Mouse (Mus musculus) embryonic facial prominence, embryonic 15.5 days (tissue): Measurements from ENCODE around the gene Megf6. TPM values are rescaled to one million over a fixed set of nuclear protein-coding genes. Genes with fewer than 3 reads are reported as not detected.
A peak's percentile ranks its signal among the peaks of the same experiment; 100 is the strongest.

ENCODE experiments used
- ATAC-seq: fragments of 200-750 bp; cut with Nextera tagmentation; 2 replicates; pipeline ENCODE4 v1.8.0; 2017; ENCODE audit warnings: low read depth, moderate TSS enrichment; ENCODE audit not compliant: insufficient number of reproducible peaks, low FRiP score, low TSS enrichment
- H3K27ac ChIP-seq: fragments of 300-500 bp; sonication (generic); replicated peaks from 2 replicates; pipeline ENCODE4 v1.5.1; 2015; ENCODE audit warnings: mild to moderate bottlenecking, inconsistent platforms
- H3K27me3 ChIP-seq: fragments of 300-500 bp; sonication (generic); 2 replicates; pipeline ENCODE4 v1.6.1; 2015; ENCODE audit warnings: inconsistent platforms
- H3K36me3 ChIP-seq: fragments of 300-500 bp; sonication (generic); 2 replicates; pipeline ENCODE4 v1.6.1; 2015; ENCODE audit warnings: mild to moderate bottlenecking, inconsistent platforms
- H3K4me1 ChIP-seq: fragments of 300-500 bp; sonication (generic); 2 replicates; pipeline ENCODE4 v1.6.1; 2015; ENCODE audit warnings: inconsistent platforms
- H3K4me2 ChIP-seq: fragments of 300-500 bp; sonication (generic); replicated peaks from 2 replicates; pipeline ENCODE4 v1.6.1; 2015; ENCODE audit warnings: mild to moderate bottlenecking, inconsistent platforms
- H3K4me3 ChIP-seq: fragments of 300-500 bp; sonication (generic); replicated peaks from 2 replicates; pipeline ENCODE4 v1.5.1; 2015; ENCODE audit warnings: mild to moderate bottlenecking, inconsistent platforms
- H3K9ac ChIP-seq: fragments of 300-500 bp; sonication (generic); 2 replicates; pipeline ENCODE4 v1.6.1; 2015; ENCODE audit warnings: inconsistent platforms
- H3K9me3 ChIP-seq: fragments of 300-500 bp; sonication (generic); replicated peaks from 2 replicates; pipeline ENCODE4 v1.6.1; 2016; ENCODE audit warnings: inconsistent platforms
- WGBS: fragments of 180-500 bp; shearing (Covaris S2); methylation state at CpG from one replicate; pipeline ENCODE4 v1.1.7; 2015; 5-methylcytosine and 5-hydroxymethylcytosine counted together
- polyA plus RNA-seq: library from polyadenylated mRNA; unstranded; fragments of >200 nt; fragmentation: Nextera tagmentation; extraction: Ambion mirVana; gene quantifications from 2 replicates; pipeline ENCODE4 v1.2.1, GENCODE M21; 2015

The Megf6 gene
- polyA plus RNA-seq, 1 experiment from 2014 or later: 146 TPM

GRCm38 (mm10) chr4:154140213-154141008 lies 30.1 kb upstream of the Megf6 start:
- H3K9ac ChIP-seq: peak overlapping the region; percentile 18; the same call in 1 of the 2 replicates
- no peak for ATAC-seq
- peak overlapping the region; percentile 44 for H3K4me3 ChIP-seq
- peak overlapping the region; percentile 93 for H3K4me2 ChIP-seq
- WGBS: 2% methylated on average over 42 of the region's 46 CpGs
- H3K27me3 ChIP-seq: peaks cover 62% of the 10 kb centered on the region
- H3K27ac ChIP-seq: no peak overlapping the region
- H3K36me3 ChIP-seq: no peaks in the 10 kb centered on the region
- peaks cover 39% of the 10 kb centered on the region for H3K4me1 ChIP-seq
- no peaks in the 10 kb centered on the region for H3K9me3 ChIP-seq

GRCm38 (mm10) chr4:154141009-154141867 lies 29.3 kb upstream of the Megf6 start:
- peak overlapping the region; percentile 44 for H3K4me3 ChIP-seq
- no peak for ATAC-seq
- peaks cover 2% of the 10 kb centered on the region for H3K36me3 ChIP-seq
- H3K9ac ChIP-seq: no peak overlapping the region
- H3K27ac ChIP-seq: no peak overlapping the region
- no peaks in the 10 kb centered on the region for H3K9me3 ChIP-seq
- H3K27me3 ChIP-seq: peaks cover 57% of the 10 kb centered on the region
- H3K4me1 ChIP-seq: peaks cover 39% of the 10 kb centered on the region
- WGBS: 2% methylated on average over 42 of the region's 42 CpGs
- H3K4me2 ChIP-seq: peak overlapping the region; percentile 93

- peak within 1 kb of the TSS; percentile 77 for H3K4me3 ChIP-seq
- peaks cover 46% of the 10 kb centered on the region for H3K27me3 ChIP-seq
- H3K9ac ChIP-seq: peak within 1 kb of the TSS; percentile 66
- peak within 1 kb of the TSS; percentile 88 for H3K27ac ChIP-seq
- peak within 1 kb of the TSS; percentile 93 for H3K4me2 ChIP-seq
- peak; percentile 90 for ATAC-seq
- H3K36me3 ChIP-seq: peaks cover 12% of the 10 kb centered on the region
- 1% methylated on average over 49 of the region's 49 CpGs for WGBS
- no peaks in the 10 kb centered on the region for H3K9me3 ChIP-seq
- peaks cover 39% of the 10 kb centered on the region for H3K4me1 ChIP-seq
These were observed 28.1 kb upstream of the Megf6 start, which contains the start of gene Wrap73 for GRCm38 (mm10) chr4:154142211-154143040. TSS of gene Wrap73 (plus strand) at chr4:154142372.

GRCm38 (mm10) chr4:154144712-154145111 lies 25.8 kb upstream of the Megf6 start:
- peaks cover 24% of the 10 kb centered on the region for H3K27me3 ChIP-seq
- WGBS: 74% methylated on average over 3 of the region's 3 CpGs
- H3K4me3 ChIP-seq: no peak overlapping the region
- no peaks in the 10 kb centered on the region for H3K9me3 ChIP-seq
- H3K36me3 ChIP-seq: peaks cover 22% of the 10 kb centered on the region
- H3K27ac ChIP-seq: no peak overlapping the region
- H3K4me1 ChIP-seq: peaks cover 31% of the 10 kb centered on the region
- ATAC-seq: no peak
- H3K4me2 ChIP-seq: no peak overlapping the region
- H3K9ac ChIP-seq: no peak overlapping the region

- peaks cover 30% of the 10 kb centered on the region for H3K36me3 ChIP-seq
- no peak overlapping the region for H3K9ac ChIP-seq
- no peak overlapping the region for H3K27ac ChIP-seq
- WGBS: 75% methylated on average over 10 of the region's 10 CpGs
- H3K4me2 ChIP-seq: no peak overlapping the region
- H3K4me1 ChIP-seq: peaks cover 15% of the 10 kb centered on the region
- H3K27me3 ChIP-seq: peaks cover 7% of the 10 kb centered on the region
- no peaks in the 10 kb centered on the region for H3K9me3 ChIP-seq
- H3K4me3 ChIP-seq: no peak overlapping the region
- ATAC-seq: no peak
These were observed 24.2 kb upstream of the Megf6 start for GRCm38 (mm10) chr4:154146342-154146741.

GRCm38 (mm10) chr4:154154104-154154503 lies 16.4 kb upstream of the Megf6 start:
- no peaks in the 10 kb centered on the region for H3K27me3 ChIP-seq
- no peak for ATAC-seq
- no peak overlapping the region for H3K27ac ChIP-seq
- H3K4me3 ChIP-seq: no peak overlapping the region
- H3K9me3 ChIP-seq: no peaks in the 10 kb centered on the region
- no peak overlapping the region for H3K4me2 ChIP-seq
- no peak overlapping the region for H3K9ac ChIP-seq
- peaks cover 77% of the 10 kb centered on the region for H3K36me3 ChIP-seq
- peaks cover 5% of the 10 kb centered on the region for H3K4me1 ChIP-seq
- WGBS: 77% methylated on average over 11 of the region's 11 CpGs

GRCm38 (mm10) chr4:154156050-154156449 lies 14.5 kb upstream of the Megf6 start:
- H3K9me3 ChIP-seq: no peaks in the 10 kb centered on the region
- ATAC-seq: no peak
- H3K4me2 ChIP-seq: no peak overlapping the region
- H3K9ac ChIP-seq: no peak overlapping the region
- no peak overlapping the region for H3K4me3 ChIP-seq
- 76% methylated on average over 7 of the region's 7 CpGs for WGBS
- H3K27me3 ChIP-seq: no peaks in the 10 kb centered on the region
- peaks cover 72% of the 10 kb centered on the region for H3K36me3 ChIP-seq
- peaks cover 15% of the 10 kb centered on the region for H3K4me1 ChIP-seq
- H3K27ac ChIP-seq: no peak overlapping the region

GRCm38 (mm10) chr4:154157970-154158662 lies 12.4 kb upstream of the Megf6 start:
- Histone ChIP-seq H3K4me1 (peaks cover 22% of the 10 kb centered on the region), H3K9ac (no peak overlapping the region), H3K4me3 (no peak overlapping the region), H3K27me3 (no peaks in the 10 kb centered on the region), H3K27ac (no peak overlapping the region), H3K36me3 (peaks cover 53% of the 10 kb centered on the region), H3K4me2 (no peak overlapping the region), H3K9me3 (no peaks in the 10 kb centered on the region)
- 93% methylated on average over 14 of the region's 14 CpGs for WGBS
- no peak for ATAC-seq

- Histone ChIP-seq H3K9me3 (no peaks in the 10 kb centered on the region), H3K27ac (no peak overlapping the region), H3K4me1 (peaks cover 22% of the 10 kb centered on the region), H3K4me2 (0 out of 2 replicates have a peak overlapping the region, but pooled peaks have one; percentile 75), H3K9ac (no peak overlapping the region), H3K36me3 (peaks cover 48% of the 10 kb centered on the region), H3K4me3 (peak overlapping the region; percentile 90; the same call in 1 of the 2 replicates), H3K27me3 (no peaks in the 10 kb centered on the region)
- ATAC-seq: no peak
- 16% methylated on average over 6 of the region's 6 CpGs for WGBS
These were observed 11.5 kb upstream of the Megf6 start for GRCm38 (mm10) chr4:154159002-154159401.

GRCm38 (mm10) chr4:154159961-154160537 lies 10.5 kb upstream of the Megf6 start:
- H3K4me1 ChIP-seq: peaks cover 22% of the 10 kb centered on the region
- 1% methylated on average over 47 of the region's 47 CpGs for WGBS
- H3K27me3 ChIP-seq: no peaks in the 10 kb centered on the region
- peak overlapping the region; percentile 75 for H3K4me2 ChIP-seq
- H3K36me3 ChIP-seq: peaks cover 38% of the 10 kb centered on the region
- ATAC-seq: peak; percentile 32
- H3K4me3 ChIP-seq: peak overlapping the region; percentile 90
- H3K9ac ChIP-seq: peak overlapping the region; percentile 71
- peak overlapping the region; percentile 78 for H3K27ac ChIP-seq
- no peaks in the 10 kb centered on the region for H3K9me3 ChIP-seq
